Mouse (Mus musculus): ENCODE results near the gene Cbx2.
A peak's percentile ranks its signal among the peaks of the same experiment; 100 is the strongest.

- TF ChIP-seq POLR2A (IDR thresholded peaks at IDR 0.05; ENCODE audit: insufficient read depth, low read length) (no peak), CTCF (IDR thresholded peaks at IDR 0.05; ENCODE audit: low read depth, low read length) (no peak), EP300 (IDR thresholded peaks at IDR 0.05; ENCODE audit: insufficient read depth, low read depth, low read length) (0 out of 2 replicates have a peak, but pooled peaks have one; percentile 6)
These were observed 13.0 kb downstream of the Cbx2 start for GRCm38 (mm10) chr11:119035686-119036165.
